Comparison of ENCODE assay signal across 9 mouse cellular contexts in genomic region chr19:43623913-43624312, GRCm38 (mm10). TPM values are rescaled to one million over a fixed set of nuclear protein-coding genes. Genes with fewer than 3 reads are reported as not detected.
DNase-seq lines count a peak whose midpoint lies in the region; ATAC-seq lines count a peak whose summit lies in the region.
"Had no signal": no experiment of that assay in that cellular context is flagged by ENCODE, and none has a peak within 500 bp of the region (broad histone marks: within the 10 kb centered on the region; RNA-seq: fewer than 3 reads in every experiment).

No protein-coding gene starts in this region.

- H3K36me3 ChIP-seq in kidney, embryonic 15.5 days = no peaks in the 10 kb centered on the region
- no peaks in the 10 kb centered on the region for H3K36me3 ChIP-seq in intestine, embryonic 15.5 days

- DNase-seq in kidney, adult 11 months = peak; percentile 73
- DNase-seq in adrenal gland, adult 18-20 months (ENCODE audit: low spot score in 2 of 2) = peak; percentile 45 to 46
- peak; percentile 65 for DNase-seq in thymus, postnatal 14 days
- DNase-seq in gastrocnemius, postnatal 14 days = no peak

- H3K4me3 ChIP-seq in kidney, embryonic 15.5 days (replicated peaks) = no peak overlapping the region
- H3K4me3 ChIP-seq in intestine, embryonic 15.5 days (replicated peaks) = no peak overlapping the region
- H3K4me3 ChIP-seq: megakaryocyte, embryonic 14.5 days had no signal

- H3K27ac ChIP-seq in kidney, embryonic 15.5 days = no peak overlapping the region
- no peak overlapping the region for H3K27ac ChIP-seq in intestine, embryonic 15.5 days

- no peak overlapping the region for H3K4me2 ChIP-seq in kidney, embryonic 15.5 days
- no peak overlapping the region for H3K4me2 ChIP-seq in intestine, embryonic 15.5 days (replicated peaks)

- ATAC-seq in kidney, embryonic 15.5 days (replicated peaks; ENCODE audit: low FRiP score) = no peak
- ATAC-seq in CD4-positive, CD25-positive, alpha-beta regulatory T cell, adult 4 months = peak; percentile 73
- ATAC-seq in intestine, embryonic 15.5 days = peak; percentile 56; the same call in 1 of the 2 replicates
- peak; percentile 84 for ATAC-seq in megakaryocyte, adult 5-6 weeks (ENCODE audit: poor library complexity, severe bottlenecking)

- H3K4me1 ChIP-seq in kidney, embryonic 15.5 days = 0 out of 2 replicates have a peak, but pooled peaks cover 6% of the 10 kb centered on the region
- H3K4me1 ChIP-seq in intestine, embryonic 15.5 days (replicated peaks) = peaks cover 6% of the 10 kb centered on the region; the same call in 1 of the 2 replicates
- H3K4me1 ChIP-seq: megakaryocyte, embryonic 14.5 days had no signal

- no peak overlapping the region for H3K9ac ChIP-seq in kidney, embryonic 15.5 days
- no peak overlapping the region for H3K9ac ChIP-seq in intestine, embryonic 15.5 days

- H3K27me3 ChIP-seq in kidney, embryonic 15.5 days = peaks cover 73% of the 10 kb centered on the region
- peaks cover 27% of the 10 kb centered on the region for H3K27me3 ChIP-seq in intestine, embryonic 15.5 days (replicated peaks)

- no peaks in the 10 kb centered on the region for H3K9me3 ChIP-seq in kidney, embryonic 15.5 days (replicated peaks)
- H3K9me3 ChIP-seq in intestine, embryonic 15.5 days = no peaks in the 10 kb centered on the region
- H3K9me3 ChIP-seq: megakaryocyte, embryonic 14.5 days had no signal

- WGBS in kidney, embryonic 15.5 days = 46% methylated on average over 4 of the region's 4 CpGs
- 50% methylated on average over 4 of the region's 4 CpGs for WGBS in intestine, embryonic 15.5 days

- intact Hi-C loops in gastrocnemius, postnatal 14 days (cut with DNase I; ENCODE audit: low total_unique reads) = no loop called here

RNA-seq across cellular contexts. Expression of gene Nkx2-3, which starts 11.8 kb away (rescaled TPM):
- 0.26 and 0.48 TPM in 2 replicates for polyA plus RNA-seq in kidney, embryonic 15.5 days (2015; fragmentation: Nextera tagmentation; extraction: Ambion mirVana)
- polyA plus RNA-seq in CD4-positive, CD25-positive, alpha-beta regulatory T cell, adult 4 months (2017; shearing (Covaris generic)) = not detected
- total RNA-seq in adrenal gland, adult 18-20 months (2021) = not detected
- polyA plus RNA-seq in intestine, embryonic 15.5 days (2015; fragmentation: Nextera tagmentation; extraction: Ambion mirVana) = 80.9 and 88.1 TPM in 2 replicates
- not detected in 2 replicates for total RNA-seq in megakaryocyte, adult 5-6 weeks (2015)
- total RNA-seq in megakaryocyte, adult 5-6 weeks (2017) = not detected in 2 replicates
- not detected for total RNA-seq in gastrocnemius, postnatal 14 days (2021)

RNA-seq across cellular contexts. Expression of gene Slc25a28, which starts 50.8 kb away (rescaled TPM):
- 13.7 and 14.3 TPM in 2 replicates for polyA plus RNA-seq in kidney, embryonic 15.5 days (2015; fragmentation: Nextera tagmentation; extraction: Ambion mirVana)
- polyA plus RNA-seq in CD4-positive, CD25-positive, alpha-beta regulatory T cell, adult 4 months (2017; shearing (Covaris generic)) = 10 to 100 TPM in 1 of 2 experiments, 1 to 10 TPM in 1; 9.8 to 12.6 TPM
- total RNA-seq in adrenal gland, adult 18-20 months (2021) = 10 to 100 TPM; 57.5 to 78.5 TPM
- polyA plus RNA-seq in intestine, embryonic 15.5 days (2015; fragmentation: Nextera tagmentation; extraction: Ambion mirVana) = 19.1 and 19.9 TPM in 2 replicates
- total RNA-seq in megakaryocyte, adult 5-6 weeks (2015) = 21.0 and 25.0 TPM in 2 replicates
- 33.5 and 33.6 TPM in 2 replicates for total RNA-seq in megakaryocyte, adult 5-6 weeks (2017)
- total RNA-seq in gastrocnemius, postnatal 14 days (2021) = 10 to 100 TPM; 17.0 to 18.8 TPM
